Mouse (Mus musculus) limb, embryonic 12.5 days (tissue): ENCODE results near the gene Elovl7. TPM values are rescaled to one million over a fixed set of nuclear protein-coding genes. Genes with fewer than 3 reads are reported as not detected.

ENCODE experiments used
- ATAC-seq: fragments of 200-750 bp; cut with Nextera tagmentation; 2 replicates; pipeline ENCODE4 v1.8.0; 2017; ENCODE audit warnings: low read depth, moderate TSS enrichment; ENCODE audit not compliant: insufficient number of reproducible peaks, insufficient read depth, low FRiP score, low TSS enrichment
- H3K27ac ChIP-seq: fragments of 300-500 bp; sonication (generic); 2 replicates; pipeline ENCODE4 v1.5.1; 2016; ENCODE audit warnings: mild to moderate bottlenecking, moderate library complexity
- H3K27me3 ChIP-seq: fragments of 300-500 bp; sonication (generic); 2 replicates; pipeline ENCODE4 v1.6.1; 2016; ENCODE audit warnings: mild to moderate bottlenecking, moderate library complexity
- H3K36me3 ChIP-seq: fragments of 300-500 bp; sonication (generic); 2 replicates; pipeline ENCODE4 v1.6.1; 2016; ENCODE audit warnings: mild to moderate bottlenecking, moderate library complexity
- H3K4me1 ChIP-seq: fragments of 300-500 bp; sonication (generic); replicated peaks from 2 replicates; pipeline ENCODE4 v1.6.1; 2016
- H3K4me2 ChIP-seq: fragments of 300-500 bp; sonication (generic); 2 replicates; pipeline ENCODE4 v1.6.1; 2016; ENCODE audit warnings: mild to moderate bottlenecking, moderate library complexity
- H3K4me3 ChIP-seq: fragments of 300-500 bp; sonication (generic); replicated peaks from 2 replicates; pipeline ENCODE4 v1.5.1; 2016; ENCODE audit warnings: mild to moderate bottlenecking
- H3K9ac ChIP-seq: fragments of 300-500 bp; sonication (generic); replicated peaks from 2 replicates; pipeline ENCODE4 v1.6.1; 2016; ENCODE audit warnings: mild to moderate bottlenecking, moderate library complexity
- H3K9me3 ChIP-seq: fragments of 300-500 bp; sonication (generic); 2 replicates; pipeline ENCODE4 v1.6.1; 2016; ENCODE audit warnings: mild to moderate bottlenecking, moderate library complexity
- WGBS: fragments of 180-500 bp; shearing (Covaris S2); methylation state at CpG from one replicate; pipeline ENCODE4 v1.1.7; 2016; 5-methylcytosine and 5-hydroxymethylcytosine counted together
- polyA plus RNA-seq: library from polyadenylated mRNA; unstranded; fragments of >200 nt; fragmentation: Nextera tagmentation; extraction: Ambion mirVana; gene quantifications from 2 replicates; pipeline ENCODE4 v1.2.1, GENCODE M21; 2016

Gene Elovl7
- polyA plus RNA-seq, 1 experiment from 2014 or later, result 0.98 TPM

DNA sequence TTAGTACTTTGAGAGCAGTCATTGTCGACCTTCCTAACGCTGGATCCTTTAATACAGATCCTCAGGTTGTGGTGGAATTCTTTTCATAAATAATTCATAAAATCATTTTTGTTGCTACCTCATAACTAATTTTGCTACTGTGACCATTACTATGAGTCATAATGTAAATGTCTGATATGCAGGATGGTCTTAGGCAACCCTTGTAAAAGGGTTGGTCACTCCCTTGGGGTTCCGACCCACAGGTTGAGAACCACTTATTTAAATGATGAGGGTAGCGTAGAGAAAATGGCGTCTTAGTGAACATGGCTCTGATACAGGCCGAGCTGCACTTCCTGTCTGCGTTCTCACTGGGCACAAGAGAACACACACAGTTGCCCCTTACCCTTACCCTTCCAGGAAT, 63.1 kb downstream of the Elovl7 start:
- H3K4me2 ChIP-seq, result no peak overlapping the region

DNA sequence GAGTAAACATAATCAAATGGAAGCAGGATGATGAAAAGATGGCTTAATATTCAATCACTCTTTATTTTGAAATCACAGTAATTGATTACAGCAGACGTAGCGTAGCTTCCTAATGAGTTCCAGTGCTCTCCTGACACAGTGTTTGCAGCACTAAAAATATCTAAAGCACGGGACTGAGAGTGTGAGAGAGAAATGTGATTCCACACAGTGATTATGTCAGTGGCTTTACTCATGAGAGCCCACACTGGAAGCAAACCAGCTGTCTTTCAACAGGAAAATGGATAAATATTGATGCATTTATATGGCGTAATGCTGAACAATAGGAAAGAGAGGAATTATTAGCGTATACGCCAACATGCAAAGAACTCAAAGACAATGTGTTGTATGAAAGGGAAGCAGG, 64.4 kb downstream of the Elovl7 start:
- no peak overlapping the region for H3K27ac ChIP-seq
- H3K27me3 ChIP-seq, result no peaks in the 10 kb centered on the region
- H3K9me3 ChIP-seq, result no peaks in the 10 kb centered on the region
- peaks cover 4% of the 10 kb centered on the region; the same call in 1 of the 2 replicates for H3K4me1 ChIP-seq
- no peak overlapping the region for H3K4me3 ChIP-seq
- H3K9ac ChIP-seq, result no peak overlapping the region
- no peak for ATAC-seq
- WGBS, result 44% methylated on average over 6 of the region's 6 CpGs
- H3K36me3 ChIP-seq, result no peaks in the 10 kb centered on the region
- H3K4me2 ChIP-seq, result no peak overlapping the region

More for the DNA sequence above, 63.1 kb downstream of the Elovl7 start:
- Histone ChIP-seq H3K36me3 (no peaks in the 10 kb centered on the region), H3K4me1 (peaks cover 16% of the 10 kb centered on the region), H3K27ac (no peak overlapping the region), H3K9ac (no peak overlapping the region), H3K4me3 (no peak overlapping the region), H3K9me3 (no peaks in the 10 kb centered on the region), H3K27me3 (no peaks in the 10 kb centered on the region)
- ATAC-seq, result no peak
- WGBS, result 82% methylated on average over 7 of the region's 7 CpGs

DNA sequence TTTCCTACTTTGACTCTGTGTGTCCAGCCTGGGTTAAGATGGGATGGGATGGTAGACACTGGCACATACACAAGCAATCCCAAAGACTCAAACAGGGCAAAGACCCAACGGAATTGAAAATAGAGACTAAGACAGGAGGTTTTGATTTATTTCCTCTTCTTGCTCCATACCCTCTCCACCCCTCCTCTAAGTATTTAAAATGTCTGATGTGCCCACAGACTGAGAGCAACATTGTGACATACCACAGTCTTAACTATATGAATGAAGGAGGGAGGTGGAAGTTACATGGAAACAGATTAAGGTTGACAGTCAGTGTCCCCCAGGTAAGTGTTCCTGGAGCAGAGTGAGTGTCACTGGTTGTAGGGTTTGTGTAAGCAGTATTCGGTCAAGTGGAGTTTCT, 70.1 kb downstream of the Elovl7 start:
- 85% methylated on average over 2 of the region's 2 CpGs for WGBS
- H3K9me3 ChIP-seq, result no peaks in the 10 kb centered on the region
- H3K27ac ChIP-seq, result no peak overlapping the region
- no peak for ATAC-seq
- H3K27me3 ChIP-seq, result no peaks in the 10 kb centered on the region
- H3K4me3 ChIP-seq, result no peak overlapping the region
- no peaks in the 10 kb centered on the region for H3K36me3 ChIP-seq
- no peak overlapping the region for H3K4me2 ChIP-seq
- H3K9ac ChIP-seq, result no peak overlapping the region
- no peaks in the 10 kb centered on the region for H3K4me1 ChIP-seq

- no peaks in the 10 kb centered on the region for H3K9me3 ChIP-seq
Measured at GRCm38 (mm10) chr13:108287953-108288352, 73.7 kb downstream of the Elovl7 start.

GRCm38 (mm10) chr13:108289436-108289835, 75.2 kb downstream of the Elovl7 start:
- H3K9me3 ChIP-seq, result no peaks in the 10 kb centered on the region
- H3K9ac ChIP-seq, result no peak overlapping the region
- 81% methylated on average over 3 of the region's 3 CpGs for WGBS
- ATAC-seq, result no peak
- H3K36me3 ChIP-seq, result no peaks in the 10 kb centered on the region
- no peak overlapping the region for H3K27ac ChIP-seq
- H3K4me2 ChIP-seq, result no peak overlapping the region
- H3K27me3 ChIP-seq, result no peaks in the 10 kb centered on the region
- no peak overlapping the region for H3K4me3 ChIP-seq
- no peaks in the 10 kb centered on the region for H3K4me1 ChIP-seq

More at GRCm38 (mm10) chr13:108287953-108288352, 73.7 kb downstream of the Elovl7 start:
- no peaks in the 10 kb centered on the region for H3K27me3 ChIP-seq
- no peak overlapping the region for H3K9ac ChIP-seq
- no peak overlapping the region for H3K4me3 ChIP-seq
- no peaks in the 10 kb centered on the region for H3K36me3 ChIP-seq
- no peaks in the 10 kb centered on the region for H3K4me1 ChIP-seq
- H3K4me2 ChIP-seq, result no peak overlapping the region
- no peak for ATAC-seq
- WGBS, result 47% methylated on average over 3 of the region's 3 CpGs
- H3K27ac ChIP-seq, result no peak overlapping the region

DNA sequence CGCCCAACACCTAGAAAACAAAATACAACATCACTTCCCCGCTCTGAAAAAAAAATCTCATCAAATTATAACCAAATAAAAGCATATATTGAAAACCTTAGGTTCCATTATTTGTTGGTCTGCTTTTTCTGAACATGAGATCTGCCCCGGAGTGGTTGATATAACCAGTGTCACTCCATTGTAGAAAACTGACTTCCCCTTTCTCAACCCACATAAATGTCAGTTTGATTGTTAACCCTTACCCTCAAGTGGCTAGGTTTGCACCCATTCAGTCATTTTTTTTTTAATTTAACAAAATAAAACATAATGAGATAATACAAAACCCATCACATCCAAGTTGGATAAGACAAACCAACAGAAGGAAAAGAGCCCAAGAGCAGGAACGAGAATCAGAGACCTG, 76.1 kb downstream of the Elovl7 start:
- no peak overlapping the region for H3K9ac ChIP-seq
- no peaks in the 10 kb centered on the region for H3K4me1 ChIP-seq
- no peak overlapping the region for H3K4me3 ChIP-seq
- no peak for ATAC-seq
- H3K27ac ChIP-seq, result no peak overlapping the region
- H3K4me2 ChIP-seq, result no peak overlapping the region
- H3K36me3 ChIP-seq, result no peaks in the 10 kb centered on the region
- H3K27me3 ChIP-seq, result no peaks in the 10 kb centered on the region
- 90% methylated on average over 4 of the region's 4 CpGs for WGBS
- H3K9me3 ChIP-seq, result no peaks in the 10 kb centered on the region

- no peaks in the 10 kb centered on the region for H3K27me3 ChIP-seq
- peak overlapping the region; percentile 42; the same call in 1 of the 2 replicates for H3K27ac ChIP-seq
- ATAC-seq, result peak; percentile 45; the same call in 1 of the 2 replicates
- H3K4me1 ChIP-seq, result peaks cover 28% of the 10 kb centered on the region
- 3% methylated on average over 12 of the region's 12 CpGs for WGBS
- H3K4me2 ChIP-seq, result peak overlapping the region; percentile 53
- no peaks in the 10 kb centered on the region for H3K36me3 ChIP-seq
- no peaks in the 10 kb centered on the region for H3K9me3 ChIP-seq
- H3K4me3 ChIP-seq, result peak overlapping the region; percentile 30
- H3K9ac ChIP-seq, result 0 out of 2 replicates have a peak overlapping the region, but pooled peaks have one; percentile 5
Measured at GRCm38 (mm10) chr13:108297350-108298093, 83.3 kb downstream of the Elovl7 start.

DNA sequence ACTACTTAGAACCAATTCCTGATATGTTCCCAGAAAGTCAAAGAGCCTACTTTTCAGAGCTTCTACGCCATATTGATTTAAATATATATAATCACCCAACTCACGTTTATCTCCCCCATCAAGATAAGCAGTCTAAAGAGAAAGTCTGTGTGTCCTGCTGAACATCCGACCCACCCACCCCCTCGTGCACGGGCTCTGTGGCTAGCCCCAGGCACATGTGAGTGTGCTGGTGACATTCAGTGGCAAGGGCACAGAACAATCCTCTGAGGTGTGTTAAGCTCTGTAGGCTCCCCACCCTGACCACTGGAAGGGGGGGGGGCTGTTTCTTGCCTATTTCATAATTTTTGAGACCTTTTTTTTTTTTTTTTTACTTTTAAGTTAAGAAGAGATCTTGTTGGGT, 84.0 kb downstream of the Elovl7 start:
- Histone ChIP-seq H3K4me2 (no peak overlapping the region), H3K9me3 (no peaks in the 10 kb centered on the region), H3K36me3 (no peaks in the 10 kb centered on the region), H3K27me3 (no peaks in the 10 kb centered on the region), H3K9ac (no peak overlapping the region), H3K4me3 (no peak overlapping the region), H3K4me1 (peaks cover 28% of the 10 kb centered on the region), H3K27ac (0 out of 2 replicates have a peak overlapping the region, but pooled peaks have one; percentile 42)
- 48% methylated on average over 5 of the region's 5 CpGs for WGBS
- no peak for ATAC-seq

DNA sequence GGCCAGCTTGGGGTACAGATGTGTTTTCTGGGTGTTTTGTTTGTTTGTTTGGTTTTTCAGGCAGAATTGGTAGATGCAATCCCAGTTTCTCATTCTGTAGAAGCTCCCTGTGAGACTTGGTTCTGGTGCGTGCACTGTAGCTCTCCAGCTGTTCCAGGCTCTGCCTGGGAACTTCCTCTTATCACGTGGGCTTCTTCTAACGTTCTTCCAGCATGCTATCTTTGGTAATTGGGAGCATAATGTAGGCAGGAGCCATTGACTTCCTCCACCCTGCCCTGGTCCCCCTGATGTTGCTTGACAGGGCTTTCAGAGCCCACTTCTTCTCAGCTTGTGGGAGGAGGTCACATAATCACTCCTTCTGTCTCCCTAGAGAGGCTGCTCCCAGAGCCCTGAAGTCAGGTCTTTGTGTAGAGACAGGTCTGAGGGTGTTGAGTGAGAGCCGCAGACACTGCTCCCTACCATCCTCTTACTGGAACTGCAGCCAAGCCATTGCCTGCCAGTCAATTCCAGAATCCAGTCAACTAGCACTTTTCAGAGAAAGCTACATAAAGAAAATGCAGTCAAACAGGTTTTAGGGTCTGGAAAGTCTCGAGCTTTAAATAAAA, 86.2 kb downstream of the Elovl7 start:
- H3K36me3 ChIP-seq, result no peaks in the 10 kb centered on the region
- peak overlapping the region; percentile 59; the same call in 1 of the 2 replicates for H3K27ac ChIP-seq
- H3K9me3 ChIP-seq, result no peaks in the 10 kb centered on the region
- no peak overlapping the region for H3K4me3 ChIP-seq
- no peak for ATAC-seq
- H3K9ac ChIP-seq, result no peak overlapping the region
- no peaks in the 10 kb centered on the region for H3K27me3 ChIP-seq
- H3K4me2 ChIP-seq, result no peak overlapping the region
- peaks cover 28% of the 10 kb centered on the region for H3K4me1 ChIP-seq
- WGBS, result 23% methylated on average over 5 of the region's 5 CpGs

- no peak overlapping the region for H3K4me3 ChIP-seq
- H3K36me3 ChIP-seq, result no peaks in the 10 kb centered on the region
- H3K4me1 ChIP-seq, result peaks cover 28% of the 10 kb centered on the region
- no peak overlapping the region for H3K4me2 ChIP-seq
- ATAC-seq, result no peak; the same call in 1 of the 2 replicates
- H3K9ac ChIP-seq, result no peak overlapping the region
- no peaks in the 10 kb centered on the region for H3K9me3 ChIP-seq
- H3K27ac ChIP-seq, result peak overlapping the region; percentile 70
- H3K27me3 ChIP-seq, result no peaks in the 10 kb centered on the region
- 35% methylated on average over 7 of the region's 7 CpGs for WGBS
Measured at GRCm38 (mm10) chr13:108301411-108301810, 87.2 kb downstream of the Elovl7 start.

- no peak overlapping the region for H3K27ac ChIP-seq
- H3K36me3 ChIP-seq, result no peaks in the 10 kb centered on the region
- no peaks in the 10 kb centered on the region for H3K27me3 ChIP-seq
- peaks cover 20% of the 10 kb centered on the region; the same call in 1 of the 2 replicates for H3K4me1 ChIP-seq
- no peak overlapping the region for H3K9ac ChIP-seq
- no peaks in the 10 kb centered on the region for H3K9me3 ChIP-seq
- WGBS, result 87% methylated on average over 7 of the region's 7 CpGs
- no peak overlapping the region for H3K4me3 ChIP-seq
- no peak overlapping the region for H3K4me2 ChIP-seq
- ATAC-seq, result no peak
Measured at GRCm38 (mm10) chr13:108302957-108303675, 88.9 kb downstream of the Elovl7 start.
